Mouse (Mus musculus) heart, postnatal 0 days (tissue): ENCODE results near the gene Tenm2.

Experiments
- CTCF ChIP-seq: IDR thresholded peaks from 2 replicates; pipeline ENCODE4 v1.5.1; 2016; ENCODE audit warnings: antibody characterized with exemption, control low read depth, low read depth
- EP300 ChIP-seq: IDR thresholded peaks from 2 replicates; pipeline ENCODE4 v1.6.1; 2016; ENCODE audit warnings: antibody characterized with exemption, low read depth

- TF ChIP-seq EP300 = no peak
- no peak for TF ChIP-seq CTCF
Measured at GRCm38 (mm10) chr11:36494898-36495548, 740.7 kb downstream of the Tenm2 start.
